Mouse (Mus musculus): ENCODE measurements around the gene Rsad2. TPM values are rescaled to one million over a fixed set of nuclear protein-coding genes. Genes with fewer than 3 reads are reported as not detected.

Gene Rsad2
- polyA plus RNA-seq, 1 experiment: not detected

GRCm38 (mm10) chr12:26416636-26417295 lies 39.5 kb downstream of the Rsad2 start:
- H3K36me3 ChIP-seq (ENCODE audit: control insufficient read depth, insufficient read depth): no peaks in the 10 kb centered on the region
- no peaks in the 10 kb centered on the region for H3K27me3 ChIP-seq (ENCODE audit: control insufficient read depth, insufficient read depth, insufficient read length)
- H3ac ChIP-seq (ENCODE audit: control insufficient read depth, insufficient read length, low read depth): no peak overlapping the region
- no peak for TF ChIP-seq CTCF (IDR thresholded peaks at IDR 0.05; ENCODE audit: control insufficient read depth, insufficient read depth, insufficient read length)
- no peak overlapping the region for H3K4me3 ChIP-seq (ENCODE audit: insufficient read depth, poor library complexity, severe bottlenecking)
- no peaks in the 10 kb centered on the region for H3K79me3 ChIP-seq (ENCODE audit: low read depth)
- H3K79me2 ChIP-seq (ENCODE audit: control insufficient read depth, insufficient read depth): no peaks in the 10 kb centered on the region

GRCm38 (mm10) chr12:26415104-26415771 lies 41.0 kb downstream of the Rsad2 start, which contains the start of gene Rnf144a:
Gene Rnf144a (minus strand): TSS chr12:26415254.
- TF ChIP-seq MAX (IDR thresholded peaks at IDR 0.05) (no peak), CTCF (IDR thresholded peaks at IDR 0.05; ENCODE audit: control insufficient read depth, insufficient read depth, insufficient read length) (no peak), MYOD1 (IDR thresholded peaks at IDR 0.05; ENCODE audit: control insufficient read depth, insufficient read length, low read depth) (no peak), FOSL1 (IDR thresholded peaks at IDR 0.05; ENCODE audit: insufficient read depth, low read length, poor library complexity, severe bottlenecking) (no peak), MYOG (IDR thresholded peaks at IDR 0.05; ENCODE audit: control insufficient read depth, extremely low read depth, insufficient read length) (no peak), USF1 (IDR thresholded peaks at IDR 0.05; ENCODE audit: low read depth) (no peak), CEBPB (IDR thresholded peaks at IDR 0.05; ENCODE audit: low read depth) (no peak)
- no peaks in the 10 kb centered on the region for H3K79me2 ChIP-seq (ENCODE audit: control insufficient read depth, insufficient read depth)
- no peaks in the 10 kb centered on the region for H3K27me3 ChIP-seq (ENCODE audit: control insufficient read depth, insufficient read depth, insufficient read length)
- H3K4me3 ChIP-seq (ENCODE audit: insufficient read depth, poor library complexity, severe bottlenecking): no peak within 1 kb of the TSS
- no peak within 1 kb of the TSS for H3ac ChIP-seq (ENCODE audit: control insufficient read depth, insufficient read length, low read depth)
- H3K79me3 ChIP-seq (ENCODE audit: low read depth): no peaks in the 10 kb centered on the region
- H3K36me3 ChIP-seq (ENCODE audit: control insufficient read depth, insufficient read depth): no peaks in the 10 kb centered on the region

GRCm38 (mm10) chr12:26414451-26415103 lies 41.7 kb downstream of the Rsad2 start:
- Histone ChIP-seq H3ac (ENCODE audit: control insufficient read depth, insufficient read length, low read depth) (no peak overlapping the region), H3K4me3 (ENCODE audit: insufficient read depth, poor library complexity, severe bottlenecking) (no peak overlapping the region), H3K79me2 (ENCODE audit: control insufficient read depth, insufficient read depth) (no peaks in the 10 kb centered on the region), H3K79me3 (ENCODE audit: low read depth) (no peaks in the 10 kb centered on the region), H3K27me3 (ENCODE audit: control insufficient read depth, insufficient read depth, insufficient read length) (no peaks in the 10 kb centered on the region), H3K36me3 (ENCODE audit: control insufficient read depth, insufficient read depth) (no peaks in the 10 kb centered on the region)
- TF ChIP-seq MYOD1 (IDR thresholded peaks at IDR 0.05; ENCODE audit: control insufficient read depth, insufficient read length, low read depth): no peak
- no peak for TF ChIP-seq CEBPB (IDR thresholded peaks at IDR 0.05; ENCODE audit: low read depth)
- no peak for TF ChIP-seq CTCF (IDR thresholded peaks at IDR 0.05; ENCODE audit: control insufficient read depth, insufficient read depth, insufficient read length)
- TF ChIP-seq FOSL1 (IDR thresholded peaks at IDR 0.05; ENCODE audit: insufficient read depth, low read length, poor library complexity, severe bottlenecking): no peak
- TF ChIP-seq MYOG (IDR thresholded peaks at IDR 0.05; ENCODE audit: control insufficient read depth, extremely low read depth, insufficient read length): no peak
- TF ChIP-seq MAX (IDR thresholded peaks at IDR 0.05): no peak
- TF ChIP-seq USF1 (IDR thresholded peaks at IDR 0.05; ENCODE audit: low read depth): no peak

- Histone ChIP-seq H3K36me3 (ENCODE audit: control insufficient read depth, insufficient read depth) (no peaks in the 10 kb centered on the region), H3ac (ENCODE audit: control insufficient read depth, insufficient read length, low read depth) (no peak overlapping the region), H3K79me2 (ENCODE audit: control insufficient read depth, insufficient read depth) (no peaks in the 10 kb centered on the region), H3K4me3 (ENCODE audit: insufficient read depth, poor library complexity, severe bottlenecking) (no peak overlapping the region), H3K27me3 (ENCODE audit: control insufficient read depth, insufficient read depth, insufficient read length) (no peaks in the 10 kb centered on the region), H3K79me3 (ENCODE audit: low read depth) (no peaks in the 10 kb centered on the region)
- TF ChIP-seq USF1 (IDR thresholded peaks at IDR 0.05; ENCODE audit: low read depth): no peak
- no peak for TF ChIP-seq CTCF (IDR thresholded peaks at IDR 0.05; ENCODE audit: control insufficient read depth, insufficient read depth, insufficient read length)
- TF ChIP-seq MYOD1 (IDR thresholded peaks at IDR 0.05; ENCODE audit: control insufficient read depth, insufficient read length, low read depth): no peak
- TF ChIP-seq MAX (IDR thresholded peaks at IDR 0.05): no peak
- no peak for TF ChIP-seq FOSL1 (IDR thresholded peaks at IDR 0.05; ENCODE audit: insufficient read depth, low read length, poor library complexity, severe bottlenecking)
- TF ChIP-seq CEBPB (IDR thresholded peaks at IDR 0.05; ENCODE audit: low read depth): no peak
- TF ChIP-seq MYOG (IDR thresholded peaks at IDR 0.05; ENCODE audit: control insufficient read depth, extremely low read depth, insufficient read length): no peak
Observed at GRCm38 (mm10) chr12:26413961-26414411, 42.3 kb downstream of the Rsad2 start.

GRCm38 (mm10) chr12:26412802-26413201 lies 43.5 kb downstream of the Rsad2 start:
- no peaks in the 10 kb centered on the region for H3K79me3 ChIP-seq (ENCODE audit: low read depth)
- no peak overlapping the region for H3K4me3 ChIP-seq (ENCODE audit: insufficient read depth, poor library complexity, severe bottlenecking)
- no peaks in the 10 kb centered on the region for H3K27me3 ChIP-seq (ENCODE audit: control insufficient read depth, insufficient read depth, insufficient read length)
- no peak overlapping the region for H3ac ChIP-seq (ENCODE audit: control insufficient read depth, insufficient read length, low read depth)
- H3K79me2 ChIP-seq (ENCODE audit: control insufficient read depth, insufficient read depth): no peaks in the 10 kb centered on the region
- no peaks in the 10 kb centered on the region for H3K36me3 ChIP-seq (ENCODE audit: control insufficient read depth, insufficient read depth)
- TF ChIP-seq FOSL1 (IDR thresholded peaks at IDR 0.05; ENCODE audit: insufficient read depth, low read length, poor library complexity, severe bottlenecking): no peak
- TF ChIP-seq MYOG (IDR thresholded peaks at IDR 0.05; ENCODE audit: control insufficient read depth, extremely low read depth, insufficient read length): no peak
- no peak for TF ChIP-seq CTCF (IDR thresholded peaks at IDR 0.05; ENCODE audit: control insufficient read depth, insufficient read depth, insufficient read length)
- no peak for TF ChIP-seq USF1 (IDR thresholded peaks at IDR 0.05; ENCODE audit: low read depth)
- no peak for TF ChIP-seq CEBPB (IDR thresholded peaks at IDR 0.05; ENCODE audit: low read depth)
- no peak for TF ChIP-seq MYOD1 (IDR thresholded peaks at IDR 0.05; ENCODE audit: control insufficient read depth, insufficient read length, low read depth)
- TF ChIP-seq MAX (IDR thresholded peaks at IDR 0.05): no peak

All from C2C12 (cell line).